Mouse (Mus musculus): ENCODE results near the gene Limk1.

GRCm38 (mm10) chr5:134639269-134639682 lies 49.1 kb downstream of the Limk1 start, which contains the start of gene Eif4h:
- TF ChIP-seq MAFK (IDR thresholded peaks at IDR 0.05; ENCODE audit: insufficient replicate concordance, low read length) (no peak), IRF4 (IDR thresholded peaks at IDR 0.05; ENCODE audit: low read depth, low read length) (no peak), ZC3H11A (IDR thresholded peaks at IDR 0.05; ENCODE audit: low read depth, low read length) (no peak), USF1 (IDR thresholded peaks at IDR 0.05; ENCODE audit: low read depth, low read length) (peak; percentile 82), TBP (conservative IDR thresholded peaks at IDR 0.05; ENCODE audit: low read depth, low read length) (peak; percentile 85), EP300 (IDR thresholded peaks at IDR 0.05; ENCODE audit: low read length) (no peak)

All from CH12.LX (cell line).